Mouse (Mus musculus): Measurements from ENCODE around the gene Olfr39. TPM values are rescaled to one million over a fixed set of nuclear protein-coding genes. Genes with fewer than 3 reads are reported as not detected.
"Not testable (repeated sequence)": the region's sequence is repeated elsewhere in the genome, so short reads cannot be mapped to it uniquely, and the experiment has no call there.

Olfr39 gene
- total RNA-seq (2014; rRNA removed) (not detected in 2 replicates), polyA plus RNA-seq (2015; fragmentation: Nextera tagmentation; extraction: Ambion mirVana) (not detected in 2 replicates)

- H3K4me1 ChIP-seq (ENCODE audit: insufficient read depth, low read length): no peaks in the 10 kb centered on the region
- no peak for DNase-seq (ENCODE audit: low spot score)
- no peak within 1 kb of the TSS for H3K4me2 ChIP-seq (ENCODE audit: low read depth, low read length)
- no peaks in the 10 kb centered on the region for H3K27me3 ChIP-seq (ENCODE audit: insufficient read depth, low read length)
- no peaks in the 10 kb centered on the region for H3K9me3 ChIP-seq (ENCODE audit: low read length)
- no peak for TF ChIP-seq CTCF (IDR thresholded peaks at IDR 0.05; ENCODE audit: low read depth)
- no peaks in the 10 kb centered on the region for H3K36me3 ChIP-seq (ENCODE audit: insufficient read depth, low read length)
- no peak within 1 kb of the TSS for H3K27ac ChIP-seq
- 82% methylated on average over 1 of the region's 1 CpGs for WGBS
- ATAC-seq: no peak
- H3K9ac ChIP-seq (replicated peaks; ENCODE audit: low read length): no peak within 1 kb of the TSS
- no peak within 1 kb of the TSS for H3K4me3 ChIP-seq (ENCODE audit: low read length)
These were observed at the start of gene Olfr39 for GRCm38 (mm10) chr9:20282051-20282450. Gene Olfr39, plus strand, starts transcription at chr9:20282351.

- Histone ChIP-seq H3K9me3 (ENCODE audit: low read length) (no peaks in the 10 kb centered on the region), H3K9ac (replicated peaks; ENCODE audit: low read length) (no peak within 1 kb of the TSS), H3K4me2 (ENCODE audit: low read depth, low read length) (no peak within 1 kb of the TSS), H3K4me1 (ENCODE audit: insufficient read depth, low read length) (no peaks in the 10 kb centered on the region), H3K27ac (no peak within 1 kb of the TSS), H3K36me3 (ENCODE audit: insufficient read depth, low read length) (no peaks in the 10 kb centered on the region), H3K4me3 (ENCODE audit: low read length) (no peak within 1 kb of the TSS), H3K27me3 (ENCODE audit: insufficient read depth, low read length) (no peaks in the 10 kb centered on the region)
- DNase-seq (ENCODE audit: low spot score) (no peak), ATAC-seq (no peak)
- no peak for TF ChIP-seq CTCF (IDR thresholded peaks at IDR 0.05; ENCODE audit: low read depth)
These were observed 45.3 kb upstream of the Olfr39 start, which contains the start of gene Olfr872 for GRCm38 (mm10) chr9:20236819-20237218. Gene Olfr872, plus strand, starts transcription at chr9:20237119.

DNA sequence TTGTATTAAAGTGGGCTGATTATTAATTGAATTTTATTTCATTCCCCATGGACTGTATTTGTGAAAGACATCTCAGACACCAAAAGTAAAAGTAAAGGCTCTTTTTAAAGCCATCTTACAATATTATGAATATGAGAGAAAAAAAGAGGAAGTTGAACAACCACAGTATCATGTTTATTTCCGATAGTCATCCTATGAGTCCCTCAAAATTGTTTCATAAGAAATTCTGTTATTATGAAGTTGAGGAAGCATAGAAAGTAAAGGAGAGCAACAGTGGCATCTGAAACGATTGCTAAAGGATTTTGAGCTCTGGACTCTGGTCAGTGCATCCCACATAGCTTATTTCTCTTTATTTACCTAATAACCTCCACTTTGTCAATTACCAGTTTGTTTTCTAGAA, 44.8 kb upstream of the Olfr39 start:
- TF ChIP-seq CTCF (IDR thresholded peaks at IDR 0.05; ENCODE audit: low read depth): no peak
- Histone ChIP-seq H3K9me3 (ENCODE audit: low read length) (no peaks in the 10 kb centered on the region; the same call in 1 of the 2 replicates), H3K9ac (replicated peaks; ENCODE audit: low read length) (no peak overlapping the region), H3K27me3 (ENCODE audit: insufficient read depth, low read length) (no peaks in the 10 kb centered on the region), H3K27ac (no peak overlapping the region), H3K4me2 (ENCODE audit: low read depth, low read length) (no peak overlapping the region), H3K4me3 (ENCODE audit: low read length) (no peak overlapping the region), H3K4me1 (ENCODE audit: insufficient read depth, low read length) (no peaks in the 10 kb centered on the region), H3K36me3 (ENCODE audit: insufficient read depth, low read length) (no peaks in the 10 kb centered on the region)
- no peak for ATAC-seq
- 69% methylated on average over 2 of the region's 2 CpGs for WGBS
- no peak for DNase-seq (ENCODE audit: low spot score)

- H3K27ac ChIP-seq; H3K4me3 ChIP-seq (ENCODE audit: low read length); H3K4me2 ChIP-seq (ENCODE audit: low read depth, low read length); DNase-seq (ENCODE audit: low spot score); H3K4me1 ChIP-seq (ENCODE audit: insufficient read depth, low read length); H3K9me3 ChIP-seq (ENCODE audit: low read length); H3K36me3 ChIP-seq (ENCODE audit: insufficient read depth, low read length); H3K9ac ChIP-seq (replicated peaks; ENCODE audit: low read length); H3K27me3 ChIP-seq (ENCODE audit: insufficient read depth, low read length); ATAC-seq: not testable (repeated sequence)
- 85% methylated on average over 5 of the region's 5 CpGs for WGBS
These were observed 13.4 kb downstream of the Olfr39 start for GRCm38 (mm10) chr9:20295562-20295961.

GRCm38 (mm10) chr9:20298232-20298631, 16.1 kb downstream of the Olfr39 start, which contains the start of gene Olfr873:
Gene Olfr873, plus strand, starts transcription at chr9:20298532.
- no peaks in the 10 kb centered on the region for H3K9me3 ChIP-seq (ENCODE audit: low read length)
- no peaks in the 10 kb centered on the region for H3K4me1 ChIP-seq (ENCODE audit: insufficient read depth, low read length)
- H3K4me2 ChIP-seq (ENCODE audit: low read depth, low read length): no peak within 1 kb of the TSS
- ATAC-seq (no peak), DNase-seq (ENCODE audit: low spot score) (no peak)
- H3K9ac ChIP-seq (replicated peaks; ENCODE audit: low read length): no peak within 1 kb of the TSS
- no peak for TF ChIP-seq CTCF (IDR thresholded peaks at IDR 0.05; ENCODE audit: low read depth)
- H3K36me3 ChIP-seq (ENCODE audit: insufficient read depth, low read length): no peaks in the 10 kb centered on the region
- H3K27me3 ChIP-seq (ENCODE audit: insufficient read depth, low read length): no peaks in the 10 kb centered on the region
- WGBS: 87% methylated on average over 1 of the region's 1 CpGs
- H3K4me3 ChIP-seq (ENCODE audit: low read length): no peak within 1 kb of the TSS
- no peak within 1 kb of the TSS for H3K27ac ChIP-seq

- no peaks in the 10 kb centered on the region for H3K36me3 ChIP-seq (ENCODE audit: insufficient read depth, low read length)
- H3K4me3 ChIP-seq (ENCODE audit: low read length): no peak within 1 kb of the TSS
- H3K9ac ChIP-seq (replicated peaks; ENCODE audit: low read length): no peak within 1 kb of the TSS
- TF ChIP-seq CTCF (IDR thresholded peaks at IDR 0.05; ENCODE audit: low read depth): no peak
- H3K27ac ChIP-seq: no peak within 1 kb of the TSS
- H3K27me3 ChIP-seq (ENCODE audit: insufficient read depth, low read length): no peaks in the 10 kb centered on the region
- no peaks in the 10 kb centered on the region for H3K9me3 ChIP-seq (ENCODE audit: low read length)
- ATAC-seq: no peak
- H3K4me1 ChIP-seq (ENCODE audit: insufficient read depth, low read length): no peaks in the 10 kb centered on the region
- DNase-seq (ENCODE audit: low spot score): no peak
- H3K4me2 ChIP-seq (ENCODE audit: low read depth, low read length): no peak within 1 kb of the TSS
These were observed 53.8 kb downstream of the Olfr39 start, which contains the start of gene Olfr18 for GRCm38 (mm10) chr9:20335994-20336393. Gene Olfr18, minus strand, starts transcription at chr9:20336094.

Other genes with a start within 250 kb of the Olfr39 start
- not detected in 2 replicates for gene Olfr867, start 224.8 kb upstream of the Olfr39 start, total RNA-seq (2014; rRNA removed)
- gene Olfr867, start 224.8 kb upstream of the Olfr39 start, polyA plus RNA-seq (2015; fragmentation: Nextera tagmentation; extraction: Ambion mirVana): not detected in 2 replicates
- gene Olfr868, start 183.7 kb upstream of the Olfr39 start, total RNA-seq (2014; rRNA removed): not detected in 2 replicates
- not detected in 2 replicates for gene Olfr868, start 183.7 kb upstream of the Olfr39 start, polyA plus RNA-seq (2015; fragmentation: Nextera tagmentation; extraction: Ambion mirVana)
- gene Olfr869, start 153.3 kb upstream of the Olfr39 start, total RNA-seq (2014; rRNA removed): not detected in 2 replicates
- not detected in 2 replicates for gene Olfr869, start 153.3 kb upstream of the Olfr39 start, polyA plus RNA-seq (2015; fragmentation: Nextera tagmentation; extraction: Ambion mirVana)
- not detected in 2 replicates for gene Olfr870, start 108.3 kb upstream of the Olfr39 start, total RNA-seq (2014; rRNA removed)
- not detected in 2 replicates for gene Olfr870, start 108.3 kb upstream of the Olfr39 start, polyA plus RNA-seq (2015; fragmentation: Nextera tagmentation; extraction: Ambion mirVana)
- not detected in 2 replicates for gene Olfr871, start 70.1 kb upstream of the Olfr39 start, total RNA-seq (2014; rRNA removed)
- gene Olfr871, start 70.1 kb upstream of the Olfr39 start, polyA plus RNA-seq (2015; fragmentation: Nextera tagmentation; extraction: Ambion mirVana): not detected in 2 replicates
- not detected in 2 replicates for gene Olfr872, start 45.2 kb upstream of the Olfr39 start, total RNA-seq (2014; rRNA removed)
- not detected in 2 replicates for gene Olfr872, start 45.2 kb upstream of the Olfr39 start, polyA plus RNA-seq (2015; fragmentation: Nextera tagmentation; extraction: Ambion mirVana)
- not detected in 2 replicates for gene Olfr873, start 16.2 kb downstream of the Olfr39 start, total RNA-seq (2014; rRNA removed)
- not detected in 2 replicates for gene Olfr873, start 16.2 kb downstream of the Olfr39 start, polyA plus RNA-seq (2015; fragmentation: Nextera tagmentation; extraction: Ambion mirVana)
- gene Olfr18, start 53.7 kb downstream of the Olfr39 start, total RNA-seq (2014; rRNA removed): not detected in 2 replicates
- gene Olfr18, start 53.7 kb downstream of the Olfr39 start, polyA plus RNA-seq (2015; fragmentation: Nextera tagmentation; extraction: Ambion mirVana): 0.06 TPM in 1 of 2 replicates, not detected in the other
- 9.7 and 24.0 TPM in 2 replicates for gene Zfp560, start 102.8 kb downstream of the Olfr39 start, total RNA-seq (2014; rRNA removed)
- 72.4 and 78.3 TPM in 2 replicates for gene Zfp560, start 102.8 kb downstream of the Olfr39 start, polyA plus RNA-seq (2015; fragmentation: Nextera tagmentation; extraction: Ambion mirVana)
- gene Zfp26, start 177.8 kb downstream of the Olfr39 start, total RNA-seq (2014; rRNA removed): 21.4 and 22.1 TPM in 2 replicates
- gene Zfp26, start 177.8 kb downstream of the Olfr39 start, polyA plus RNA-seq (2015; fragmentation: Nextera tagmentation; extraction: Ambion mirVana): 8.0 and 11.2 TPM in 2 replicates
- gene Zfp426, start 210.4 kb downstream of the Olfr39 start, total RNA-seq (2014; rRNA removed): 48.3 and 57.1 TPM in 2 replicates
- gene Zfp426, start 210.4 kb downstream of the Olfr39 start, polyA plus RNA-seq (2015; fragmentation: Nextera tagmentation; extraction: Ambion mirVana): 22.1 and 23.3 TPM in 2 replicates
- 67.5 and 83.3 TPM in 2 replicates for gene Zfp266, start 239.1 kb downstream of the Olfr39 start, total RNA-seq (2014; rRNA removed)
- gene Zfp266, start 239.1 kb downstream of the Olfr39 start, polyA plus RNA-seq (2015; fragmentation: Nextera tagmentation; extraction: Ambion mirVana): 50.9 and 51.4 TPM in 2 replicates